ENCODE assay signal across 8 mouse cellular contexts in genomic region chr2:167280090-167280985, GRCm38 (mm10). TPM values are rescaled to one million over a fixed set of nuclear protein-coding genes. Genes with fewer than 3 reads are reported as not detected.
A peak's percentile ranks its signal among the peaks of the same experiment; 100 is the strongest.
DNase-seq lines count a peak whose midpoint lies in the region; ATAC-seq and TF ChIP-seq lines count a peak whose summit lies in the region.

No protein-coding gene starts in this region.

- TF ChIP-seq CTCF in E14TG2a.4 (conservative IDR thresholded peaks at IDR 0.05; ENCODE audit: low read length) = peak; percentile 36
- peak; percentile 97 for TF ChIP-seq CTCF in olfactory bulb, adult 2 months (IDR thresholded peaks at IDR 0.05; ENCODE audit: insufficient read depth, low read depth, low read length)
- TF ChIP-seq CTCF in thymus, adult 2 months (IDR thresholded peaks at IDR 0.05; ENCODE audit: borderline replicate concordance, control insufficient read depth, extremely low read depth, insufficient read depth, low read length, poor library complexity) = peak; percentile 97

- peaks cover 58% of the 10 kb centered on the region for H3K9me3 ChIP-seq in E14TG2a.4 (ENCODE audit: low read length)
- no peaks in the 10 kb centered on the region for H3K9me3 ChIP-seq in forebrain, embryonic 12.5 days
- H3K9me3 ChIP-seq in lung, embryonic 16.5 days (ENCODE audit: control insufficient read depth, low read length) = no peaks in the 10 kb centered on the region

- peak; percentile 49 for DNase-seq in c-Kit-positive CD71-positive TER-119-positive erythroid progenitor cells, embryonic 14.5 days (ENCODE audit: low spot score)
- peak; percentile 79 to 82 for DNase-seq in heart, postnatal 36 days
- DNase-seq in layer of hippocampus, adult 18-20 months (ENCODE audit: low spot score in 2 of 2) = peak; percentile 51 to 87
- DNase-seq in thymus, adult 2 months = peak; percentile 75

- no peak overlapping the region for H3K4me2 ChIP-seq in forebrain, embryonic 12.5 days
- H3K4me2 ChIP-seq in lung, embryonic 16.5 days (ENCODE audit: low read depth, low read length) = no peak overlapping the region

- no peak overlapping the region for H3K9ac ChIP-seq in forebrain, embryonic 12.5 days
- no peak overlapping the region for H3K9ac ChIP-seq in lung, embryonic 16.5 days (ENCODE audit: low read length)

- intact Hi-C loops in heart, postnatal 36 days (cut with DNase I) = loop anchor here (1.0 to 2.0 kb wide), 4 partner anchors 70 to 183 kb away; no protein-coding TSS in a partner anchor

- no peak overlapping the region for H3K4me3 ChIP-seq in E14TG2a.4 (replicated peaks; ENCODE audit: low read length)
- H3K4me3 ChIP-seq in forebrain, embryonic 12.5 days (replicated peaks) = no peak overlapping the region
- no peak overlapping the region for H3K4me3 ChIP-seq in lung, embryonic 16.5 days (ENCODE audit: low read length)
- H3K4me3 ChIP-seq in olfactory bulb, adult 2 months (ENCODE audit: insufficient read depth, low read depth, low read length) = no peak overlapping the region
- H3K4me3 ChIP-seq in thymus, adult 2 months (ENCODE audit: control insufficient read depth, insufficient read depth, low read length) = no peak overlapping the region

- 0 out of 2 replicates have a peak, but pooled peaks cover 2% of the 10 kb centered on the region for H3K27me3 ChIP-seq in E14TG2a.4 (ENCODE audit: insufficient read depth, low read length)
- H3K27me3 ChIP-seq in forebrain, embryonic 12.5 days = peaks cover 4% of the 10 kb centered on the region; the same call in 1 of the 2 replicates
- no peaks in the 10 kb centered on the region for H3K27me3 ChIP-seq in lung, embryonic 16.5 days (ENCODE audit: control insufficient read depth, insufficient read depth, low read depth, low read length)
- no peaks in the 10 kb centered on the region for H3K27me3 ChIP-seq in thymus, adult 2 months (ENCODE audit: control insufficient read depth, insufficient read depth, low read length)

- peak; percentile 87 for ATAC-seq in forebrain, embryonic 12.5 days (ENCODE audit: low FRiP score)
- peak; percentile 67; the same call in 1 of the 2 replicates for ATAC-seq in lung, embryonic 16.5 days (ENCODE audit: low read depth)

- TF ChIP-seq POLR2A in olfactory bulb, adult 2 months (IDR thresholded peaks at IDR 0.05; ENCODE audit: insufficient read depth, low read depth, low read length) = no peak
- TF ChIP-seq POLR2A in thymus, adult 2 months (IDR thresholded peaks at IDR 0.05; ENCODE audit: control insufficient read depth, extremely low read depth, insufficient read depth, low read length, poor library complexity) = no peak

- no peak overlapping the region for H3K27ac ChIP-seq in forebrain, embryonic 12.5 days
- no peak overlapping the region for H3K27ac ChIP-seq in lung, embryonic 16.5 days (ENCODE audit: low read length)
- no peak overlapping the region for H3K27ac ChIP-seq in olfactory bulb, adult 2 months (ENCODE audit: insufficient read depth, low read depth, low read length)
- H3K27ac ChIP-seq in thymus, adult 2 months (ENCODE audit: control insufficient read depth, insufficient read depth, low read length) = no peak overlapping the region

- 48% methylated on average over 26 of the region's 26 CpGs for WGBS in forebrain, embryonic 12.5 days
- WGBS in lung, embryonic 16.5 days = 44% methylated on average over 26 of the region's 26 CpGs
- WGBS in olfactory bulb, adult 2 months = 39% methylated on average over 26 of the region's 26 CpGs
- 41% methylated on average over 26 of the region's 26 CpGs for WGBS in thymus, adult 2 months

- H3K36me3 ChIP-seq in E14TG2a.4 (ENCODE audit: insufficient read depth, low read length) = no peaks in the 10 kb centered on the region
- no peaks in the 10 kb centered on the region for H3K36me3 ChIP-seq in forebrain, embryonic 12.5 days (replicated peaks)
- no peaks in the 10 kb centered on the region for H3K36me3 ChIP-seq in lung, embryonic 16.5 days (ENCODE audit: control insufficient read depth, insufficient read depth, low read length)
- no peaks in the 10 kb centered on the region for H3K36me3 ChIP-seq in thymus, adult 2 months (ENCODE audit: control insufficient read depth, insufficient read depth, low read length)

- peaks cover 6% of the 10 kb centered on the region; the same call in 1 of the 2 replicates for H3K4me1 ChIP-seq in E14TG2a.4 (replicated peaks; ENCODE audit: low read depth, low read length)
- no peaks in the 10 kb centered on the region; the same call in 1 of the 2 replicates for H3K4me1 ChIP-seq in forebrain, embryonic 12.5 days
- no peaks in the 10 kb centered on the region for H3K4me1 ChIP-seq in lung, embryonic 16.5 days (replicated peaks; ENCODE audit: control insufficient read depth, insufficient read depth, low read length)
- H3K4me1 ChIP-seq in olfactory bulb, adult 2 months (ENCODE audit: control insufficient read depth, insufficient read depth, low read length) = no peaks in the 10 kb centered on the region
- no peaks in the 10 kb centered on the region for H3K4me1 ChIP-seq in thymus, adult 2 months (replicated peaks; ENCODE audit: control insufficient read depth, insufficient read depth, low read length)

RNA-seq across cellular contexts. Expression of gene Ptgis, which starts 39.9 kb away (rescaled TPM):
- 4.8 and 6.0 TPM in 2 replicates for polyA plus RNA-seq in forebrain, embryonic 12.5 days (2016; fragmentation: Nextera tagmentation; extraction: Ambion mirVana)
- total RNA-seq in heart, postnatal 36 days (2021) = 10 to 100 TPM; 19.5 to 22.2 TPM
- total RNA-seq in layer of hippocampus, adult 18-20 months (2021) = 1 to 10 TPM in 1 of 2 experiments, under 1 TPM in 1; 0.79 to 1.2 TPM
- polyA plus RNA-seq in lung, embryonic 16.5 days (2015; fragmentation: Nextera tagmentation; extraction: Ambion mirVana) = 14.4 and 15.8 TPM in 2 replicates
- not detected in 2 replicates for polyA plus RNA-seq in olfactory bulb, adult 2 months (2012; ENCODE audit: insufficient read depth, insufficient read length, low replicate concordance, missing spikeins)
- polyA plus RNA-seq in thymus, adult 2 months (2012; rRNA removed) = 6.1 and 9.9 TPM in 2 replicates

Comparison
In these comparisons a context has a peak if more than half of its experiments do, and no peak if none do; other contexts are left out.
1. CTCF ChIP-seq: peak in every context shown above with its lines; median percentile 97 in olfactory bulb, adult 2 months; 97 in thymus, adult 2 months; 36 in E14TG2a.4.